Mouse (Mus musculus) CH12.LX (cell line): Measurements from ENCODE around the gene Ces1a. TPM values are rescaled to one million over a fixed set of nuclear protein-coding genes. Genes with fewer than 3 reads are reported as not detected.

Experiments
- DNase-seq: peaks from one replicate; pipeline ENCODE4 v3.0.0-alpha.2; 2013; ENCODE audit errors: extremely low read depth
- H3K27ac ChIP-seq: 2 replicates; pipeline ENCODE4 v1.5.1; 2012; ENCODE audit warnings: low read depth, mild to moderate bottlenecking, control low read depth, moderate library complexity; ENCODE audit not compliant: insufficient read depth
- H3K27me3 ChIP-seq: replicated peaks from 2 replicates; pipeline ENCODE3; 2012; ENCODE audit warnings: inconsistent platforms
- H3K36me3 ChIP-seq, 2 experiments: replicated peaks in 1 of 2; 2 replicates each; pipeline versions ENCODE3 to v1.6.1; 2012; ENCODE audit warnings: inconsistent platforms in 1 of 2, low read length in 1 of 2, mild to moderate bottlenecking in 1 of 2, mixed read lengths in 1 of 2, moderate library complexity in 1 of 2; ENCODE audit not compliant: control insufficient read depth in 1 of 2, insufficient read depth in 1 of 2
- H3K4me1 ChIP-seq, 2 experiments: 2 replicates each; pipeline ENCODE4 v1.6.1; 2012; ENCODE audit warnings: inconsistent platforms in 1 of 2, moderate library complexity in 1 of 2; ENCODE audit not compliant: insufficient read depth in 2 of 2, control insufficient read depth in 1 of 2
- H3K4me2 ChIP-seq: 2 replicates; pipeline ENCODE4 v1.6.1; 2012; ENCODE audit warnings: low read depth, mild to moderate bottlenecking, control low read depth; ENCODE audit not compliant: poor library complexity, insufficient read depth, severe bottlenecking
- H3K4me3 ChIP-seq, 3 experiments: fragments of 150-350 bp in 1 of 3; sonication (generic) in 1 of 3; replicated peaks in 1 of 3; 2 replicates each; pipeline versions ENCODE3 to v1.5.1; 2011 to 2012; ENCODE audit warnings: low read depth in 2 of 3, low read length in 2 of 3, mild to moderate bottlenecking in 2 of 3, moderate library complexity in 2 of 3, control low read depth in 1 of 3, improper control_type of control experiment in 1 of 3, inconsistent platforms in 1 of 3, mixed read lengths in 1 of 3; ENCODE audit not compliant: poor library complexity in 1 of 3
- H3K79me2 ChIP-seq: replicated peaks from 2 replicates; pipeline ENCODE4 v1.6.1; 2012; ENCODE audit warnings: mild to moderate bottlenecking, moderate library complexity; ENCODE audit not compliant: control insufficient read depth, poor library complexity, insufficient read depth, severe bottlenecking; ENCODE audit errors: extremely low read depth
- H3K9ac ChIP-seq: 2 replicates; pipeline ENCODE4 v1.6.1; 2012; ENCODE audit warnings: low read depth, mild to moderate bottlenecking, control low read depth, moderate library complexity; ENCODE audit not compliant: insufficient read depth
- H3K9me3 ChIP-seq: replicated peaks from 2 replicates; pipeline ENCODE3; 2012; ENCODE audit warnings: low read length, inconsistent platforms, mixed read lengths
- CTCF ChIP-seq, 2 experiments: IDR thresholded peaks in 1 of 2; conservative IDR thresholded peaks in 1 of 2; 2 replicates each; pipeline ENCODE4 v1.5.1; 2011 to 2012; ENCODE audit warnings: low read depth in 2 of 2, low read length in 2 of 2, improper control_type of control experiment in 1 of 2, inconsistent platforms in 1 of 2, mild to moderate bottlenecking in 1 of 2, moderate library complexity in 1 of 2
- EP300 ChIP-seq: IDR thresholded peaks from 2 replicates; pipeline ENCODE4 v1.6.1; 2011; ENCODE audit warnings: low read length, improper control_type of control experiment
- GABPA ChIP-seq: IDR thresholded peaks from 2 replicates; pipeline ENCODE4 v1.6.1; 2012; ENCODE audit warnings: low read depth, low read length, improper control_type of control experiment, inconsistent platforms; ENCODE audit not compliant: insufficient replicate concordance
- MAFK ChIP-seq: IDR thresholded peaks from 2 replicates; pipeline ENCODE4 v1.6.1; 2011; ENCODE audit warnings: low read length, improper control_type of control experiment; ENCODE audit not compliant: insufficient replicate concordance
- MAX ChIP-seq: IDR thresholded peaks from 2 replicates; pipeline ENCODE4 v1.6.1; 2011; ENCODE audit warnings: low read length, improper control_type of control experiment
- MAZ ChIP-seq: IDR thresholded peaks from 2 replicates; pipeline ENCODE4 v1.6.1; 2012; ENCODE audit warnings: low read depth, mild to moderate bottlenecking, inconsistent platforms, low read length, improper control_type of control experiment, moderate library complexity
- NRF1 ChIP-seq: IDR thresholded peaks from 2 replicates; pipeline ENCODE4 v1.6.1; 2014; ENCODE audit warnings: low read depth, mild to moderate bottlenecking, inconsistent platforms, low read length, improper control_type of control experiment, moderate library complexity
- RAD21 ChIP-seq: IDR thresholded peaks from 2 replicates; pipeline ENCODE4 v1.6.1; 2011; ENCODE audit warnings: low read depth, mild to moderate bottlenecking, low read length, improper control_type of control experiment, moderate library complexity
- USF1 ChIP-seq: IDR thresholded peaks from 2 replicates; pipeline ENCODE4 v1.6.1; 2014; ENCODE audit warnings: low read depth, mild to moderate bottlenecking, inconsistent platforms, low read length, improper control_type of control experiment
- dilution Hi-C: fragments of 300-500 bp; cut with MboI; formaldehyde crosslinking; loops from 2 replicates; pipeline ENCODE4 v1.14.3; 2020; ENCODE audit warnings: low sequenced_read_pairs; ENCODE audit not compliant: extremely low pct_unique_long_range_greater_than_20kb, extremely low pct_ligation_motif_present
- in situ Hi-C: fragments of 300-500 bp; cut with MboI; formaldehyde crosslinking; loops from 3 replicates; pipeline ENCODE4 v1.14.3; 2019; ENCODE audit warnings: low sequenced_read_pairs, low pct_ligation_motif_present, low pct_unique_long_range_greater_than_20kb, mixed read lengths
- polyA plus RNA-seq: library from polyadenylated mRNA; unstranded; fragments of >175 nt; gene quantifications from 2 replicates; pipeline ENCODE4 v1.2.1, GENCODE M21; 2012; ENCODE audit warnings: low read depth; ENCODE audit not compliant: insufficient read length
- total RNA-seq, 2 experiments: library from RNA; depleted of rRNA; stranded (reverse); fragments of 300-350 nt in 1 of 2; fragments of >200 nt in 1 of 2; gene quantifications; 2 replicates each; pipeline ENCODE4 v1.2.3; 2012 to 2014

The Ces1a gene
- total and polyA plus RNA-seq, 3 experiments, result not detected

- no peaks in the 10 kb centered on the region for H3K27me3 ChIP-seq
- no peak overlapping the region for H3K9ac ChIP-seq
- no peak overlapping the region for H3K4me3 ChIP-seq
- TF ChIP-seq CTCF (conservative IDR thresholded peaks at IDR 0.05 in 1 of 2, IDR thresholded peaks at IDR 0.05 in 1 of 2; ENCODE audit: low read depth in 2 of 2, low read length in 2 of 2) (no peak), MAZ (no peak), USF1 (no peak), EP300 (no peak), MAX (no peak), MAFK (no peak), RAD21 (no peak), NRF1 (no peak), GABPA (no peak)
- no peak overlapping the region for H3K4me2 ChIP-seq
- dilution Hi-C loops, result no loop called here
- no peaks in the 10 kb centered on the region for H3K79me2 ChIP-seq
- in situ Hi-C loops, result no loop called here
- H3K36me3 ChIP-seq, result no peaks in the 10 kb centered on the region
- no peaks in the 10 kb centered on the region for H3K4me1 ChIP-seq
- H3K27ac ChIP-seq, result no peak overlapping the region
- no peak for DNase-seq
- H3K9me3 ChIP-seq, result peaks cover 92% of the 10 kb centered on the region
Measured at GRCm38 (mm10) chr8:92972949-92973348, 75.0 kb downstream of the Ces1a start.

Other genes starting within 250 kb of the Ces1a start
- gene Mmp2, start 220.9 kb downstream of the Ces1a start, total RNA-seq (2012; rRNA removed), result not detected in 2 replicates
- gene Mmp2, start 220.9 kb downstream of the Ces1a start, total RNA-seq (2014; rRNA removed), result not detected in 2 replicates
- not detected in 2 replicates for gene Mmp2, start 220.9 kb downstream of the Ces1a start, polyA plus RNA-seq
- not detected in 2 replicates for gene Lpcat2, start 192.9 kb downstream of the Ces1a start, total RNA-seq (2012; rRNA removed)
- not detected in 2 replicates for gene Lpcat2, start 192.9 kb downstream of the Ces1a start, total RNA-seq (2014; rRNA removed)
- gene Lpcat2, start 192.9 kb downstream of the Ces1a start, polyA plus RNA-seq, result not detected in 2 replicates
- gene Capns2, start 146.8 kb downstream of the Ces1a start, total RNA-seq (2012; rRNA removed), result not detected in 2 replicates
- not detected in 2 replicates for gene Capns2, start 146.8 kb downstream of the Ces1a start, total RNA-seq (2014; rRNA removed)
- gene Capns2, start 146.8 kb downstream of the Ces1a start, polyA plus RNA-seq, result not detected in 2 replicates
- not detected in 2 replicates for gene Slc6a2, start 88.1 kb downstream of the Ces1a start, total RNA-seq (2012; rRNA removed)
- gene Slc6a2, start 88.1 kb downstream of the Ces1a start, total RNA-seq (2014; rRNA removed), result not detected in 2 replicates
- not detected in 2 replicates for gene Slc6a2, start 88.1 kb downstream of the Ces1a start, polyA plus RNA-seq
- not detected in 2 replicates for gene Ces1b, start 31.8 kb upstream of the Ces1a start, total RNA-seq (2012; rRNA removed)
- gene Ces1b, start 31.8 kb upstream of the Ces1a start, total RNA-seq (2014; rRNA removed), result not detected in 2 replicates
- not detected in 2 replicates for gene Ces1b, start 31.8 kb upstream of the Ces1a start, polyA plus RNA-seq
- not detected in 2 replicates for gene Ces1c, start 83.1 kb upstream of the Ces1a start, total RNA-seq (2012; rRNA removed)
- not detected in 2 replicates for gene Ces1c, start 83.1 kb upstream of the Ces1a start, total RNA-seq (2014; rRNA removed)
- gene Ces1c, start 83.1 kb upstream of the Ces1a start, polyA plus RNA-seq, result not detected in 2 replicates
- not detected in 2 replicates for gene Ces1d, start 149.6 kb upstream of the Ces1a start, total RNA-seq (2012; rRNA removed)
- gene Ces1d, start 149.6 kb upstream of the Ces1a start, total RNA-seq (2014; rRNA removed), result not detected in 2 replicates
- gene Ces1d, start 149.6 kb upstream of the Ces1a start, polyA plus RNA-seq, result not detected in 2 replicates
- not detected in 2 replicates for gene Ces1e, start 181.4 kb upstream of the Ces1a start, total RNA-seq (2012; rRNA removed)
- gene Ces1e, start 181.4 kb upstream of the Ces1a start, total RNA-seq (2014; rRNA removed), result not detected in 2 replicates
- not detected in 2 replicates for gene Ces1e, start 181.4 kb upstream of the Ces1a start, polyA plus RNA-seq
- not detected in 2 replicates for gene Ces1f, start 231.6 kb upstream of the Ces1a start, total RNA-seq (2012; rRNA removed)
- gene Ces1f, start 231.6 kb upstream of the Ces1a start, total RNA-seq (2014; rRNA removed), result not detected in 2 replicates
- not detected in 2 replicates for gene Ces1f, start 231.6 kb upstream of the Ces1a start, polyA plus RNA-seq